Mouse (Mus musculus): ENCODE results near the gene Wscd2.

- no peak for TF ChIP-seq CHD2 (IDR thresholded peaks at IDR 0.05; ENCODE audit: low read depth, low read length)
- TF ChIP-seq MAFK (IDR thresholded peaks at IDR 0.05; ENCODE audit: insufficient read depth, low read depth, low read length): no peak
These were observed 18.7 kb upstream of the Wscd2 start for GRCm38 (mm10) chr5:113471417-113471816.
